Mouse (Mus musculus) lung, embryonic 15.5 days (tissue): Measurements from ENCODE around the gene Olfr1280. TPM values are rescaled to one million over a fixed set of nuclear protein-coding genes. Genes with fewer than 3 reads are reported as not detected.
"Not testable (repeated sequence)": the region's sequence is repeated elsewhere in the genome, so short reads cannot be mapped to it uniquely, and the experiment has no call there.

ENCODE experiments used
- ATAC-seq: fragments of 200-750 bp; cut with Nextera tagmentation; 2 replicates; pipeline ENCODE4 v1.8.0; 2017; ENCODE audit warnings: moderate number of reproducible peaks, borderline replicate concordance; ENCODE audit not compliant: low FRiP score, low TSS enrichment; ENCODE audit errors: extremely low read depth
- H3K27ac ChIP-seq: fragments of 300-500 bp; sonication (generic); 2 replicates; pipeline ENCODE4 v1.5.1; 2015; ENCODE audit warnings: moderate library complexity, mild to moderate bottlenecking, inconsistent platforms
- H3K27me3 ChIP-seq: fragments of 300-500 bp; sonication (generic); 2 replicates; pipeline ENCODE4 v1.6.1; 2015; ENCODE audit warnings: inconsistent platforms
- H3K36me3 ChIP-seq: fragments of 300-500 bp; sonication (generic); 2 replicates; pipeline ENCODE4 v1.6.1; 2015; ENCODE audit warnings: inconsistent platforms
- H3K4me1 ChIP-seq: fragments of 300-500 bp; sonication (generic); 2 replicates; pipeline ENCODE4 v1.6.1; 2015; ENCODE audit warnings: inconsistent platforms
- H3K4me2 ChIP-seq: fragments of 300-500 bp; sonication (generic); 2 replicates; pipeline ENCODE4 v1.6.1; 2015; ENCODE audit warnings: inconsistent platforms, mild to moderate bottlenecking, moderate library complexity
- H3K4me3 ChIP-seq: fragments of 300-500 bp; sonication (generic); 2 replicates; pipeline ENCODE4 v1.5.1; 2015; ENCODE audit warnings: mild to moderate bottlenecking, inconsistent platforms
- H3K9ac ChIP-seq: fragments of 300-500 bp; sonication (generic); 2 replicates; pipeline ENCODE4 v1.6.1; 2015; ENCODE audit warnings: inconsistent platforms
- H3K9me3 ChIP-seq: fragments of 300-500 bp; sonication (generic); 2 replicates; pipeline ENCODE4 v1.6.1; 2016; ENCODE audit warnings: inconsistent platforms
- WGBS: fragments of 180-500 bp; shearing (Covaris S2); methylation state at CpG from one replicate; pipeline ENCODE4 v1.1.7; 2015; 5-methylcytosine and 5-hydroxymethylcytosine counted together
- polyA plus RNA-seq: library from polyadenylated mRNA; unstranded; fragments of >200 nt; fragmentation: Nextera tagmentation; extraction: Ambion mirVana; gene quantifications from 2 replicates; pipeline ENCODE4 v1.2.1, GENCODE M21; 2015

The Olfr1280 gene
- polyA plus RNA-seq: not detected in 2 replicates

- no peak within 1 kb of the TSS for H3K27ac ChIP-seq
- no peaks in the 10 kb centered on the region for H3K36me3 ChIP-seq
- no peak within 1 kb of the TSS for H3K4me3 ChIP-seq
- ATAC-seq: no peak
- no peaks in the 10 kb centered on the region for H3K9me3 ChIP-seq
- no peak within 1 kb of the TSS for H3K4me2 ChIP-seq
- H3K9ac ChIP-seq: no peak within 1 kb of the TSS
- H3K4me1 ChIP-seq: no peaks in the 10 kb centered on the region
- no peaks in the 10 kb centered on the region for H3K27me3 ChIP-seq
These were observed at the start of gene Olfr1280 for GRCm38 (mm10) chr2:111313717-111314116. TSS of gene Olfr1280 (plus strand) at chr2:111314017.

- H3K4me1 ChIP-seq: no peaks in the 10 kb centered on the region
- no peaks in the 10 kb centered on the region for H3K27me3 ChIP-seq
- H3K36me3 ChIP-seq: no peaks in the 10 kb centered on the region
- H3K9me3 ChIP-seq: no peaks in the 10 kb centered on the region
- 76% methylated on average over 2 of the region's 2 CpGs for WGBS
- no peak for ATAC-seq
- H3K4me3 ChIP-seq: no peak within 1 kb of the TSS
- H3K27ac ChIP-seq: no peak within 1 kb of the TSS
- no peak within 1 kb of the TSS for H3K9ac ChIP-seq
- H3K4me2 ChIP-seq: no peak within 1 kb of the TSS
These were observed 39.8 kb upstream of the Olfr1280 start, which contains the start of gene Olfr1277 for GRCm38 (mm10) chr2:111274006-111274405. TSS of gene Olfr1277 (minus strand) at chr2:111274106.

GRCm38 (mm10) chr2:111289836-111290235 is 24.0 kb upstream of the Olfr1280 start, which contains the start of gene Olfr1278:
TSS of gene Olfr1278 (plus strand) at chr2:111290136.
- no peaks in the 10 kb centered on the region for H3K4me1 ChIP-seq
- H3K4me3 ChIP-seq: no peak within 1 kb of the TSS
- no peak within 1 kb of the TSS for H3K9ac ChIP-seq
- no peaks in the 10 kb centered on the region for H3K9me3 ChIP-seq
- H3K4me2 ChIP-seq: no peak within 1 kb of the TSS
- H3K27ac ChIP-seq: no peak within 1 kb of the TSS
- no peak for ATAC-seq
- H3K36me3 ChIP-seq: no peaks in the 10 kb centered on the region
- no peaks in the 10 kb centered on the region for H3K27me3 ChIP-seq

DNA sequence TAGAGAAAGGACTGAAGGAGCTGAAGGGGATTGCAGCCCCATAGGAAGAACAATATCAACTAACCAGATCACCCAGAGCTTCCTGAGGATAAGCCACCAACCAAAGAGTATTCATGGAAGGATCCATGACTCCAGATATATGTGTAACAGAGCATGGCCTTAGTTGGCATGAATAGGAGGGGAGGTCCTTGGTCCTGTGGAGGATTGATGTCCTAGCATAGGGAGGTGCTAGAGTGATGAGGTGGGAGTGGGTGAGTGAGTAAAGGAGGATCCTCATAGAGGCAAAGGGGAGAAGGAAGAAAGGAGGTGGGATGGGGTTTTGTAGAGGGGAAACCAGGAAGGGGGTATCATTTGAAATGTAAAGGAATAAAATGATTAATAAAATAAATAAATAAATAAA is 15.3 kb upstream of the Olfr1280 start:
- Histone ChIP-seq H3K4me3 (no peak overlapping the region), H3K4me2 (no peak overlapping the region), H3K4me1 (no peaks in the 10 kb centered on the region), H3K27ac (no peak overlapping the region), H3K27me3 (no peaks in the 10 kb centered on the region), H3K9me3 (no peaks in the 10 kb centered on the region), H3K9ac (no peak overlapping the region), H3K36me3 (no peaks in the 10 kb centered on the region)
- ATAC-seq: no peak

GRCm38 (mm10) chr2:111300374-111300773 is 13.4 kb upstream of the Olfr1280 start, which contains the start of gene Olfr1279:
TSS of gene Olfr1279 (plus strand) at chr2:111300635.
- H3K36me3 ChIP-seq: no peaks in the 10 kb centered on the region
- no peaks in the 10 kb centered on the region for H3K27me3 ChIP-seq
- H3K27ac ChIP-seq: no peak within 1 kb of the TSS
- H3K4me2 ChIP-seq: no peak within 1 kb of the TSS
- no peak within 1 kb of the TSS for H3K4me3 ChIP-seq
- ATAC-seq: no peak
- no peak within 1 kb of the TSS for H3K9ac ChIP-seq
- no peaks in the 10 kb centered on the region for H3K9me3 ChIP-seq
- H3K4me1 ChIP-seq: no peaks in the 10 kb centered on the region

- 67% methylated on average over 2 of the region's 2 CpGs for WGBS
- ATAC-seq: no peak
- Histone ChIP-seq H3K4me3 (no peak within 1 kb of the TSS), H3K9ac (no peak within 1 kb of the TSS), H3K36me3 (no peaks in the 10 kb centered on the region), H3K27me3 (no peaks in the 10 kb centered on the region), H3K4me1 (no peaks in the 10 kb centered on the region), H3K27ac (no peak within 1 kb of the TSS), H3K9me3 (no peaks in the 10 kb centered on the region), H3K4me2 (no peak within 1 kb of the TSS)
These were observed 12.4 kb downstream of the Olfr1280 start, which contains the start of gene Olfr1281 for GRCm38 (mm10) chr2:111326220-111326619. TSS of gene Olfr1281 (plus strand) at chr2:111326520.

- not testable (repeated sequence) for H3K27me3 ChIP-seq, H3K4me1 ChIP-seq, H3K4me3 ChIP-seq, H3K9ac ChIP-seq, ATAC-seq, H3K36me3 ChIP-seq, H3K9me3 ChIP-seq, H3K27ac ChIP-seq, H3K4me2 ChIP-seq
- 80% methylated on average over 5 of the region's 5 CpGs for WGBS
These were observed 19.9 kb downstream of the Olfr1280 start for GRCm38 (mm10) chr2:111333721-111334120.

DNA sequence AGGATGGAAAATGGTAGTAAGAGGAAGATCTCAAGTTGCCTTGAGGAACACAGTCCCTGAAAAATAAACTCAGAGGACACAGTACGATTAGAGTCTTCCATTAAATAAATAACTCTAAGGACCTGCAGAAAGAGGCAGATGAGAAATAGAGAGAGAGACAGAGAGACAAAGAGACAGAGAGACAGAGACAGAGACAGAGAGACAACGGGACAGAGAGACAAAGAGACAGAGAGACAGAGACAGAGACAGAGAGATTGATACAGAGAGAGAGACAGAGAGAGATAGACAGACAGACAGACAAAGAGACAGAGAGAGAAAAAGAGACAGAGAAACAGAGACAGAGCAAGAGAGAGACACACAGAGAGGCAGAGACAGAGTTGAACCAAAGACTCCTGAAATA is 22.2 kb downstream of the Olfr1280 start, which contains the start of gene Olfr1282:
TSS of gene Olfr1282 (minus strand) at position 101 of the 400 bp plus-strand sequence.
- Histone ChIP-seq H3K9ac (no peak within 1 kb of the TSS), H3K27ac (no peak within 1 kb of the TSS), H3K36me3 (no peaks in the 10 kb centered on the region), H3K4me1 (no peaks in the 10 kb centered on the region), H3K4me2 (no peak within 1 kb of the TSS), H3K9me3 (no peaks in the 10 kb centered on the region), H3K27me3 (no peaks in the 10 kb centered on the region), H3K4me3 (no peak within 1 kb of the TSS)
- ATAC-seq: no peak
- WGBS: 67% methylated on average over 2 of the region's 2 CpGs

DNA sequence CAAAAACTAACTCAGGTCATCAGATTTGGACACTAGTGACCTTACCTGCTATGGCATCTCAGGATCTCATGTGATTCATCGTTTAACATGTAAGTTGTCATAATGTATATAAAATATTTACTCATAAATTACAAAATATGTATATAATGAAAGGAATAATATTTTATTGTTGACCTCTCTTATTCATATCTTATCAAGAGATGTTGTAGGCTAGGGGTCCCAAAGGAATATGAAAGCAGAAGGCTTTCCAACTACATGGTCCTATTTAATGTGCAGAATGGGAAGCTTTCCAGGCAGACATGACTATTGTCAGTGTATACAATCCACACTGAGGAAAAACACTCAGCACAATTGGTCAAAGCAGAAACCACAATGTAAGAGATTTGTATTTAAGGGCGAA is 52.7 kb downstream of the Olfr1280 start, which contains the start of gene Olfr1283:
TSS of gene Olfr1283 (plus strand) at position 301 of the 400 bp plus-strand sequence.
- no peak within 1 kb of the TSS for H3K4me2 ChIP-seq
- WGBS: 64% methylated on average over 2 of the region's 2 CpGs
- H3K9me3 ChIP-seq: no peaks in the 10 kb centered on the region

GRCm38 (mm10) chr2:111375222-111375621 is 61.4 kb downstream of the Olfr1280 start, which contains the start of gene Olfr1284:
TSS of gene Olfr1284 (plus strand) at chr2:111375522.
- Histone ChIP-seq H3K4me3 (no peak within 1 kb of the TSS), H3K36me3 (no peaks in the 10 kb centered on the region), H3K9me3 (no peaks in the 10 kb centered on the region), H3K9ac (no peak within 1 kb of the TSS), H3K4me1 (no peaks in the 10 kb centered on the region), H3K27ac (no peak within 1 kb of the TSS), H3K4me2 (no peak within 1 kb of the TSS), H3K27me3 (no peaks in the 10 kb centered on the region)
- no peak for ATAC-seq
- 85% methylated on average over 1 of the region's 1 CpGs for whole genome bisulfite sequencing

More for the DNA sequence above, 52.7 kb downstream of the Olfr1280 start, which contains the start of gene Olfr1283:
- Histone ChIP-seq H3K4me1 (no peaks in the 10 kb centered on the region), H3K36me3 (no peaks in the 10 kb centered on the region), H3K27ac (no peak within 1 kb of the TSS), H3K27me3 (no peaks in the 10 kb centered on the region), H3K9ac (no peak within 1 kb of the TSS), H3K4me3 (no peak within 1 kb of the TSS)
- no peak for ATAC-seq

Other genes with a start within 250 kb of the Olfr1280 start
- gene Gm13941, start 208.0 kb upstream of the Olfr1280 start, polyA plus RNA-seq: not detected in 2 replicates
- not detected in 2 replicates for gene Gm15130, start 161.1 kb upstream of the Olfr1280 start, polyA plus RNA-seq
- gene 4930430A15Rik, start 84.4 kb upstream of the Olfr1280 start, polyA plus RNA-seq: not detected in 2 replicates
- gene Olfr1275, start 78.7 kb upstream of the Olfr1280 start, polyA plus RNA-seq: not detected in 2 replicates
- gene Olfr1276, start 59.5 kb upstream of the Olfr1280 start, polyA plus RNA-seq: not detected in 2 replicates
- gene Olfr1277, start 39.9 kb upstream of the Olfr1280 start, polyA plus RNA-seq: not detected in 2 replicates
- gene Olfr1278, start 23.9 kb upstream of the Olfr1280 start, polyA plus RNA-seq: not detected in 2 replicates
- gene Olfr1279, start 13.4 kb upstream of the Olfr1280 start, polyA plus RNA-seq: not detected in 2 replicates
- gene Olfr1281, start 12.5 kb downstream of the Olfr1280 start, polyA plus RNA-seq: not detected in 2 replicates
- gene Olfr1282, start 22.1 kb downstream of the Olfr1280 start, polyA plus RNA-seq: not detected in 2 replicates
- gene Olfr1283, start 52.8 kb downstream of the Olfr1280 start, polyA plus RNA-seq: not detected in 2 replicates
- not detected in 2 replicates for gene Olfr1284, start 61.5 kb downstream of the Olfr1280 start, polyA plus RNA-seq
- gene Olfr1286, start 109.1 kb downstream of the Olfr1280 start, polyA plus RNA-seq: not detected in 2 replicates
- not detected in 2 replicates for gene Olfr1287, start 135.1 kb downstream of the Olfr1280 start, polyA plus RNA-seq
- not detected in 2 replicates for gene Olfr1288, start 160.1 kb downstream of the Olfr1280 start, polyA plus RNA-seq
- not detected in 2 replicates for gene Olfr1289, start 166.8 kb downstream of the Olfr1280 start, polyA plus RNA-seq
- gene Olfr1290, start 179.8 kb downstream of the Olfr1280 start, polyA plus RNA-seq: not detected in 2 replicates
- not detected in 2 replicates for gene Olfr1291-ps1, start 183.2 kb downstream of the Olfr1280 start, polyA plus RNA-seq
- gene Olfr1293-ps, start 211.2 kb downstream of the Olfr1280 start, polyA plus RNA-seq: not detected in 2 replicates
- not detected in 2 replicates for gene Olfr1294, start 226.3 kb downstream of the Olfr1280 start, polyA plus RNA-seq